Comparison of ENCODE assay signal across 15 mouse cellular contexts in genomic region chr6:100333745-100334144, GRCm38 (mm10).
"Had no signal": no experiment of that assay in that cellular context is flagged by ENCODE, and none has a peak within 500 bp of the region (broad histone marks: within the 10 kb centered on the region; RNA-seq: fewer than 3 reads in every experiment).

No protein-coding gene starts in this region.

- H3K36me3 ChIP-seq: limb, embryonic 12.5 days; lung, embryonic 15.5 days; midbrain, embryonic 12.5 days; neural tube, embryonic 15.5 days had no signal

- H3K27ac ChIP-seq: layer of hippocampus, adult 2 months; limb, embryonic 12.5 days; lung, embryonic 15.5 days; macrophage; midbrain, embryonic 12.5 days; neural tube, embryonic 15.5 days had no signal

- H3K4me3 ChIP-seq: layer of hippocampus, adult 2 months; limb, embryonic 12.5 days; lung, embryonic 15.5 days; megakaryocyte, embryonic 14.5 days; midbrain, embryonic 12.5 days; neural tube, embryonic 15.5 days had no signal

- H3K9me3 ChIP-seq: limb, embryonic 12.5 days; lung, embryonic 15.5 days; megakaryocyte, embryonic 14.5 days; midbrain, embryonic 12.5 days; neural tube, embryonic 15.5 days had no signal

- H3K4me2 ChIP-seq: limb, embryonic 12.5 days; lung, embryonic 15.5 days; midbrain, embryonic 12.5 days; neural tube, embryonic 15.5 days had no signal

- DNase-seq: kidney, adult 8-10 months; kidney, postnatal 10 days; kidney, postnatal 4 days; lung, postnatal 14 days; right cerebral cortex, postnatal 4 days; spleen, adult 18-20 months; thymus, adult 18-20 months; thymus, postnatal 14 days had no signal

- H3K9ac ChIP-seq: limb, embryonic 12.5 days; lung, embryonic 15.5 days; midbrain, embryonic 12.5 days; neural tube, embryonic 15.5 days had no signal

- H3K27me3 ChIP-seq: lung, embryonic 15.5 days had no signal
